In genomic region chr11:50194070-50194469, GRCm38 (mm10) we compare ENCODE assay signal across 25 mouse cellular contexts. TPM values are rescaled to one million over a fixed set of nuclear protein-coding genes. Genes with fewer than 3 reads are reported as not detected.
DNase-seq lines count a peak whose midpoint lies in the region; ATAC-seq and TF ChIP-seq lines count a peak whose summit lies in the region.
"Had no signal": no experiment of that assay in that cellular context is flagged by ENCODE, and none has a peak within 500 bp of the region (broad histone marks: within the 10 kb centered on the region; RNA-seq: fewer than 3 reads in every experiment).

No protein-coding gene starts in this region.

- H3K4me3 ChIP-seq in lung, postnatal 0 days (ENCODE audit: low read depth, low read length) = no peak overlapping the region
- 0 out of 2 replicates have a peak overlapping the region, but pooled peaks have one; percentile 9 for H3K4me3 ChIP-seq in ES-Bruce4 (ENCODE audit: low read depth, low read length)
- no peak overlapping the region for H3K4me3 ChIP-seq in intestine, embryonic 16.5 days (ENCODE audit: low read length)
- H3K4me3 ChIP-seq in stomach, postnatal 0 days (ENCODE audit: low read depth, low read length) = no peak overlapping the region
- H3K4me3 ChIP-seq: forebrain, embryonic 10.5 days; forebrain, embryonic 13.5 days; heart, adult 2 months; heart, embryonic 10.5 days; heart, embryonic 13.5 days; hindbrain, embryonic 12.5 days; hindbrain, embryonic 15.5 days had no signal

- H3K36me3 ChIP-seq in lung, postnatal 0 days (ENCODE audit: insufficient read depth, low read length) = peaks cover 2% of the 10 kb centered on the region; the same call in 1 of the 2 replicates
- H3K36me3 ChIP-seq in ES-Bruce4 (ENCODE audit: control insufficient read depth, insufficient read depth, low read length, poor library complexity, severe bottlenecking) = peaks cover 4% of the 10 kb centered on the region
- peaks cover 3% of the 10 kb centered on the region for H3K36me3 ChIP-seq in intestine, embryonic 16.5 days (ENCODE audit: control insufficient read depth, insufficient read depth, low read length)
- H3K36me3 ChIP-seq in stomach, postnatal 0 days (ENCODE audit: control insufficient read depth, insufficient read depth, low read length) = no peaks in the 10 kb centered on the region

- ATAC-seq in lung, postnatal 0 days = no peak
- peak; percentile 58 for ATAC-seq in intestine, embryonic 16.5 days
- no peak for ATAC-seq in stomach, postnatal 0 days (ENCODE audit: low FRiP score, low TSS enrichment)
- ATAC-seq: CD4-positive, CD25-positive, alpha-beta regulatory T cell, adult 4 months; forebrain, embryonic 13.5 days; forebrain, embryonic 16.5 days; Patski had no signal

- H3K9ac ChIP-seq in lung, postnatal 0 days (replicated peaks; ENCODE audit: low read depth) = no peak overlapping the region
- no peak overlapping the region for H3K9ac ChIP-seq in ES-Bruce4 (ENCODE audit: low read depth, poor library complexity, severe bottlenecking)
- no peak overlapping the region for H3K9ac ChIP-seq in intestine, embryonic 16.5 days (ENCODE audit: low read depth, low read length)
- H3K9ac ChIP-seq in stomach, postnatal 0 days (ENCODE audit: low read length) = no peak overlapping the region
- H3K9ac ChIP-seq: forebrain, embryonic 13.5 days; heart, embryonic 13.5 days; hindbrain, embryonic 12.5 days; hindbrain, embryonic 15.5 days had no signal

- 67% methylated on average over 7 of the region's 7 CpGs for WGBS in lung, postnatal 0 days
- WGBS in intestine, embryonic 16.5 days = 61% methylated on average over 7 of the region's 7 CpGs
- WGBS in stomach, postnatal 0 days = 63% methylated on average over 7 of the region's 7 CpGs

- no peak for TF ChIP-seq POLR2A in ES-Bruce4 (IDR thresholded peaks at IDR 0.05; ENCODE audit: insufficient read depth, low read length)

- no peak overlapping the region for H3K4me2 ChIP-seq in lung, postnatal 0 days (replicated peaks; ENCODE audit: low read depth, low read length)
- no peak overlapping the region for H3K4me2 ChIP-seq in intestine, embryonic 16.5 days (ENCODE audit: low read depth, low read length)
- H3K4me2 ChIP-seq in stomach, postnatal 0 days (replicated peaks; ENCODE audit: low read depth) = no peak overlapping the region
- H3K4me2 ChIP-seq: forebrain, embryonic 13.5 days; heart, embryonic 13.5 days; hindbrain, embryonic 12.5 days; hindbrain, embryonic 15.5 days had no signal

- no peak for DNase-seq in lung, postnatal 0 days (ENCODE audit: low spot score)
- DNase-seq in lung, postnatal 10 days = no peak
- peak; percentile 51 for DNase-seq in stomach, postnatal 0 days (ENCODE audit: low spot score)
- no peak for DNase-seq in kidney, postnatal 14 days
- no peak for DNase-seq in frontal cortex, postnatal 14 days (ENCODE audit: low spot score in 2 of 2)
- DNase-seq: adrenal gland, postnatal 10 days; adrenal gland, postnatal 36 days; cerebellum, adult 18-20 months; cerebellum, adult 9-10 months; cerebellum, postnatal 14 days; gastrocnemius, postnatal 25 days; heart, adult 2 months; heart, postnatal 14 days had no signal

- no peaks in the 10 kb centered on the region for H3K4me1 ChIP-seq in lung, postnatal 0 days (ENCODE audit: insufficient read depth, low read depth, low read length)
- H3K4me1 ChIP-seq in ES-Bruce4 (ENCODE audit: control insufficient read depth, insufficient read depth, low read length) = no peaks in the 10 kb centered on the region
- H3K4me1 ChIP-seq in intestine, embryonic 16.5 days (ENCODE audit: control insufficient read depth, insufficient read depth, low read length) = no peaks in the 10 kb centered on the region
- no peaks in the 10 kb centered on the region for H3K4me1 ChIP-seq in stomach, postnatal 0 days (replicated peaks; ENCODE audit: control insufficient read depth, insufficient read depth)
- H3K4me1 ChIP-seq: forebrain, embryonic 10.5 days; forebrain, embryonic 13.5 days; hindbrain, embryonic 12.5 days; hindbrain, embryonic 15.5 days had no signal

- TF ChIP-seq CTCF in lung, postnatal 0 days (IDR thresholded peaks at IDR 0.05) = peak; percentile 19; the same call in 1 of the 2 replicates
- no peak for TF ChIP-seq CTCF in ES-Bruce4 (IDR thresholded peaks at IDR 0.05; ENCODE audit: low read depth, low read length)
- TF ChIP-seq CTCF in stomach, postnatal 0 days (IDR thresholded peaks at IDR 0.05; ENCODE audit: low read depth) = peak; percentile 39

- no peak overlapping the region for H3K27ac ChIP-seq in lung, postnatal 0 days (ENCODE audit: low read length)
- no peak overlapping the region for H3K27ac ChIP-seq in ES-Bruce4 (ENCODE audit: insufficient read depth, low read length)
- no peak overlapping the region; the same call in 1 of the 2 replicates for H3K27ac ChIP-seq in intestine, embryonic 16.5 days (ENCODE audit: low read length)
- H3K27ac ChIP-seq in stomach, postnatal 0 days (replicated peaks) = no peak overlapping the region
- H3K27ac ChIP-seq: forebrain, embryonic 10.5 days; forebrain, embryonic 13.5 days; heart, adult 2 months; heart, embryonic 10.5 days; heart, embryonic 13.5 days; hindbrain, embryonic 12.5 days; hindbrain, embryonic 15.5 days had no signal

- H3K9me3 ChIP-seq in lung, postnatal 0 days (ENCODE audit: low read length) = no peaks in the 10 kb centered on the region
- H3K9me3 ChIP-seq in ES-Bruce4 (replicated peaks; ENCODE audit: control insufficient read depth, insufficient read depth, low read length, poor library complexity, severe bottlenecking) = no peaks in the 10 kb centered on the region
- H3K9me3 ChIP-seq in intestine, embryonic 16.5 days (ENCODE audit: control insufficient read depth, low read length) = no peaks in the 10 kb centered on the region
- no peaks in the 10 kb centered on the region for H3K9me3 ChIP-seq in stomach, postnatal 0 days (ENCODE audit: control insufficient read depth, low read length)
- H3K9me3 ChIP-seq: forebrain, embryonic 10.5 days; forebrain, embryonic 13.5 days; G1E; heart, embryonic 10.5 days; heart, embryonic 13.5 days; hindbrain, embryonic 12.5 days; hindbrain, embryonic 15.5 days had no signal

- no peak for TF ChIP-seq EP300 in lung, postnatal 0 days (IDR thresholded peaks at IDR 0.05)
- TF ChIP-seq EP300 in ES-Bruce4 (IDR thresholded peaks at IDR 0.05; ENCODE audit: insufficient read depth, low read depth, low read length) = no peak
- no peak for TF ChIP-seq EP300 in stomach, postnatal 0 days (optimal IDR thresholded peaks at IDR 0.05)

- no peaks in the 10 kb centered on the region for H3K27me3 ChIP-seq in lung, postnatal 0 days (replicated peaks; ENCODE audit: insufficient read depth, low read length)
- H3K27me3 ChIP-seq in ES-Bruce4 (ENCODE audit: control insufficient read depth, insufficient read depth, low read length, poor library complexity, severe bottlenecking) = no peaks in the 10 kb centered on the region
- H3K27me3 ChIP-seq in intestine, embryonic 16.5 days (replicated peaks; ENCODE audit: control insufficient read depth, insufficient read depth, low read length) = no peaks in the 10 kb centered on the region
- H3K27me3 ChIP-seq in stomach, postnatal 0 days (ENCODE audit: control insufficient read depth, insufficient read depth, low read length) = no peaks in the 10 kb centered on the region
- H3K27me3 ChIP-seq: forebrain, embryonic 13.5 days; heart, embryonic 13.5 days; hindbrain, embryonic 12.5 days; hindbrain, embryonic 15.5 days; Patski had no signal

RNA-seq across cellular contexts. Expression of gene Sqstm1, which starts 16.6 kb away (rescaled TPM):
- polyA plus RNA-seq in lung, postnatal 0 days (2015; fragmentation: Nextera tagmentation; extraction: Ambion mirVana) = 405 and 426 TPM in 2 replicates
- polyA plus RNA-seq in ES-Bruce4 (2011; ENCODE audit: insufficient read depth, insufficient read length, low read depth, missing spikeins) = 208 and 259 TPM in 2 replicates
- 193 and 196 TPM in 2 replicates for polyA plus RNA-seq in intestine, embryonic 16.5 days (2015; fragmentation: Nextera tagmentation; extraction: Ambion mirVana)
- 211 and 220 TPM in 2 replicates for polyA plus RNA-seq in stomach, postnatal 0 days (2015; fragmentation: Nextera tagmentation; extraction: Ambion mirVana)

RNA-seq across cellular contexts. Expression of gene Mgat4b, which starts 16.6 kb away (rescaled TPM):
- 43.4 and 44.4 TPM in 2 replicates for polyA plus RNA-seq in lung, postnatal 0 days (2015; fragmentation: Nextera tagmentation; extraction: Ambion mirVana)
- 30.8 and 37.0 TPM in 2 replicates for polyA plus RNA-seq in ES-Bruce4 (2011; ENCODE audit: insufficient read depth, insufficient read length, low read depth, missing spikeins)
- 7.6 and 8.2 TPM in 2 replicates for polyA plus RNA-seq in intestine, embryonic 16.5 days (2015; fragmentation: Nextera tagmentation; extraction: Ambion mirVana)
- polyA plus RNA-seq in stomach, postnatal 0 days (2015; fragmentation: Nextera tagmentation; extraction: Ambion mirVana) = 30.8 and 32.6 TPM in 2 replicates

RNA-seq across cellular contexts. Expression of gene Mrnip, which starts 19.8 kb away (rescaled TPM):
- polyA plus RNA-seq in lung, postnatal 0 days (2015; fragmentation: Nextera tagmentation; extraction: Ambion mirVana) = 6.9 and 9.0 TPM in 2 replicates
- 11.0 and 12.8 TPM in 2 replicates for polyA plus RNA-seq in ES-Bruce4 (2011; ENCODE audit: insufficient read depth, insufficient read length, low read depth, missing spikeins)
- 10.3 and 12.4 TPM in 2 replicates for polyA plus RNA-seq in intestine, embryonic 16.5 days (2015; fragmentation: Nextera tagmentation; extraction: Ambion mirVana)
- polyA plus RNA-seq in stomach, postnatal 0 days (2015; fragmentation: Nextera tagmentation; extraction: Ambion mirVana) = 6.1 and 6.2 TPM in 2 replicates

RNA-seq across cellular contexts. Expression of gene Ltc4s, which starts 44.3 kb away (rescaled TPM):
- polyA plus RNA-seq in lung, postnatal 0 days (2015; fragmentation: Nextera tagmentation; extraction: Ambion mirVana) = 21.8 and 21.9 TPM in 2 replicates
- 2.7 and 3.1 TPM in 2 replicates for polyA plus RNA-seq in ES-Bruce4 (2011; ENCODE audit: insufficient read depth, insufficient read length, low read depth, missing spikeins)
- 4.3 and 5.1 TPM in 2 replicates for polyA plus RNA-seq in intestine, embryonic 16.5 days (2015; fragmentation: Nextera tagmentation; extraction: Ambion mirVana)
- 13.2 and 13.8 TPM in 2 replicates for polyA plus RNA-seq in stomach, postnatal 0 days (2015; fragmentation: Nextera tagmentation; extraction: Ambion mirVana)
- polyA plus RNA-seq: CD4-positive, CD25-positive, alpha-beta regulatory T cell, adult 4 months; G1E; Patski had no signal
